Mouse (Mus musculus) limb, embryonic 14.5 days (tissue): ENCODE measurements at regions not wholly inside any gene's neighbourhood (a gene's known extent, or its start where the extent isn't known, plus 50 kb on each side); places are given as distances from the start of the nearest gene placed in this dataset.

Source experiments
- ATAC-seq: fragments of 200-750 bp; cut with Nextera tagmentation; 2 replicates; pipeline ENCODE4 v1.8.0; 2017; ENCODE audit warnings: low read depth, moderate number of reproducible peaks, moderate TSS enrichment; ENCODE audit not compliant: low FRiP score
- DNase-seq: peaks from one replicate; pipeline ENCODE4 v3.0.0-alpha.2; 2015; ENCODE audit warnings: low spot score
- H3K27ac ChIP-seq: fragments of 300-500 bp; sonication (generic); replicated peaks from 2 replicates; pipeline ENCODE4 v1.5.1; 2014; ENCODE audit warnings: low read depth, mild to moderate bottlenecking, low read length, moderate library complexity, mixed read lengths
- H3K27me3 ChIP-seq: fragments of 300-500 bp; sonication (generic); 2 replicates; pipeline ENCODE4 v1.6.1; 2014; ENCODE audit warnings: low read length, mixed read lengths; ENCODE audit not compliant: control insufficient read depth, insufficient read depth
- H3K36me3 ChIP-seq: fragments of 300-500 bp; sonication (generic); 2 replicates; pipeline ENCODE4 v1.6.1; 2014; ENCODE audit warnings: mild to moderate bottlenecking, low read length, moderate library complexity, mixed read lengths; ENCODE audit not compliant: control insufficient read depth, insufficient read depth
- H3K4me1 ChIP-seq: fragments of 300-500 bp; sonication (generic); 2 replicates; pipeline ENCODE4 v1.6.1; 2014; ENCODE audit warnings: antibody characterized with exemption, low read length, mixed read lengths; ENCODE audit not compliant: control insufficient read depth, insufficient read depth
- H3K4me2 ChIP-seq: fragments of 300-500 bp; sonication (generic); replicated peaks from 2 replicates; pipeline ENCODE4 v1.6.1; 2014; ENCODE audit warnings: low read depth, mild to moderate bottlenecking, low read length, moderate library complexity; ENCODE audit not compliant: severe bottlenecking
- H3K4me3 ChIP-seq: fragments of 300-500 bp; sonication (generic); replicated peaks from 2 replicates; pipeline ENCODE4 v1.5.1; 2014; ENCODE audit warnings: low read length
- H3K9ac ChIP-seq: fragments of 300-500 bp; sonication (generic); 2 replicates; pipeline ENCODE4 v1.6.1; 2014; ENCODE audit warnings: mild to moderate bottlenecking, low read depth, low read length, moderate library complexity; ENCODE audit not compliant: severe bottlenecking
- H3K9me3 ChIP-seq: fragments of 300-500 bp; sonication (generic); 2 replicates; pipeline ENCODE4 v1.6.1; 2016; ENCODE audit warnings: low read length; ENCODE audit not compliant: control insufficient read depth
- POLR2A ChIP-seq: fragments of 200-500 bp; IDR thresholded peaks from 2 replicates; pipeline ENCODE4 v1.8.0; 2012; ENCODE audit warnings: inconsistent platforms, mild to moderate bottlenecking, moderate library complexity, borderline replicate concordance; ENCODE audit not compliant: insufficient read depth, insufficient read length; ENCODE audit errors: extremely low read depth
- WGBS: fragments of 180-500 bp; shearing (Covaris S2); extraction: QIAGEN DNeasy Blood & Tissue Kit; methylation state at CpG from one replicate; pipeline ENCODE4 v1.1.7; 2014; 5-methylcytosine and 5-hydroxymethylcytosine counted together

GRCm38 (mm10) chr15:25563641-25564040, 58.7 kb upstream of the Myo10 start:
- Histone ChIP-seq H3K4me3 (no peak overlapping the region), H3K27me3 (no peaks in the 10 kb centered on the region), H3K4me1 (no peaks in the 10 kb centered on the region), H3K9ac (no peak overlapping the region), H3K36me3 (no peaks in the 10 kb centered on the region), H3K27ac (no peak overlapping the region), H3K4me2 (no peak overlapping the region), H3K9me3 (no peaks in the 10 kb centered on the region)
- WGBS: 77% methylated on average over 7 of the region's 7 CpGs
- no peak for TF ChIP-seq POLR2A
- no peak for ATAC-seq
- DNase-seq: no peak

DNA sequence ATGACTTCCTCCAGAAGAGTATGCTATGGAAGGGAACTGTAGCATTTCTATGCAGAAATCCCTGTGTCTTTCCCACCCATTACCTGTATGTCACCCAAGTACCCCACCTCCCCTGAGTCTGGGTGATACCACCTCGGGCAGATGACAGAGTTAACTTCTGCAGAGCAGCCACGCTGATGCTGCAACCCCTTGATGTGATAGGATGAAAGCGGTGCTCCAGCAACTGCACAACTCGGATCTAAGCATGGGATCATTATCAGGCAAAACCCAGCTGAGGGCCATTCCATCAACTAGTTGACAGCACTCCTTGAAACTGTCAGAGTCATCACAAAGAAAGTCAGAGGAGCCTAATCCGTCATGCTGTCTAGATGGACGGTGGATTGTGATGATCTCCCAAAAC, 49.8 kb upstream of the Myo10 start:
- 46% methylated on average over 6 of the region's 6 CpGs for WGBS
- ATAC-seq: no peak
- DNase-seq: no peak
- Histone ChIP-seq H3K4me1 (no peaks in the 10 kb centered on the region), H3K27me3 (no peaks in the 10 kb centered on the region), H3K36me3 (no peaks in the 10 kb centered on the region), H3K27ac (no peak overlapping the region), H3K9me3 (no peaks in the 10 kb centered on the region), H3K4me2 (no peak overlapping the region), H3K9ac (no peak overlapping the region), H3K4me3 (no peak overlapping the region)
- TF ChIP-seq POLR2A: no peak
